Mouse (Mus musculus) pancreas, adult 10 weeks (tissue): ENCODE data around the gene Bco1. TPM values are rescaled to one million over a fixed set of nuclear protein-coding genes. Genes with fewer than 3 reads are reported as not detected.

Source experiments
- polyA plus RNA-seq: library from polyadenylated mRNA; stranded (reverse); fragments of 350-450 nt; fragmentation: Illumina TruSeq; extraction: RNeasy Lipid Tissue Mini Kit (QIAGEN cat#74804); gene quantifications from one replicate; pipeline ENCODE4 v1.2.3, GENCODE M21; 2015; ENCODE audit warnings: low read depth, low replicate concordance; ENCODE audit not compliant: insufficient read depth

Gene Bco1
- polyA plus RNA-seq, result 0.35 TPM

DNA sequence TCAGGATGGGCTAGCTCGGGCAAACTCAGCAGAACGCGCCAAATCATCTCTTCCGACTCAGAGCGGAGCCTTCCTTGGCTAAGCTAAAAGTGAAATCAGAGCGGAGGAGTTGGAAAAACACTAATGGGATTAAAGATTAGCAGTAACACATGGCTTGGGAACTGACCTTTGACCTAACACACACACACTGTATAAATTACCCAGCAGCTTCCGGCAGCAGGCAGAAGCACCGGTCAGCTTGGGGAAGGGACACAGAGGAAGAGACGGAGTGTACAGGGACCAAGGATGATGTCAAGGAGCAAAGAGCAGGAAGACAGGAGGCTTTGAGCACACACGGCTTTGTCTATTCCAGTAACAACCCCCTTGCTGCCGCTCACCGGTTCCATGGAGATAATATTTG is at the start of gene Bco1:
Gene Bco1, plus strand, starts transcription at position 208 of the 400 bp plus-strand sequence.

DNA sequence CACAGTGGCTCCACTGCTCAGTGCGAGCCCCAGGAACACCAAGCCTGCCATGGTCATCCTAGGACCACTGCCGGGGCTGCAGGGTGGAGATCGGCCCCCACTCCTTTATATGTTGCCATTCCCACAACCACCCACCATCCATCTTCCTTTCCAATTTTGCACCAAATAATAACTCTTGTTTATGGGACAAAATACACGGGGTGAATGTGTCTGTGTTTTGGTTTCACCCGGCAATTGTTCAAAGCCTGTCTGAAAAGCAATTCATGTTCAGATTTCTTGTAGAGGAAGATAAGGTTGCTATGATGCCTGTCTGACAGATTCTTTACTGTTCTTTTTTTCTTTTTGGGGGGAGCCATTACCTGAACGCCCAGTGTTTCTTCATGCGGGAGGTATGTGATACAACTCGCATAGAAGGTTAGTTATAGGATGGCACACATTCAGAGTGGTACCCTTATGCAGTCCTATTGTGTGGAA is 13.2 kb upstream of the Bco1 start, which contains the start of gene Pkd1l2:
Gene Pkd1l2, minus strand, starts transcription at position 51 of the 474 bp plus-strand sequence.

GRCm38 (mm10) chr8:117158135-117158761 is 62.6 kb downstream of the Bco1 start, which contains the start of gene Gan:
Gene Gan (plus strand): TSS chr8:117158135.

Other genes with a start within 250 kb of the Bco1 start
- 8.6 TPM for gene Cmc2, start 174.4 kb upstream of the Bco1 start, polyA plus RNA-seq
- not detected for gene Cenpn, start 174.1 kb upstream of the Bco1 start, polyA plus RNA-seq
- gene Atmin, start 152.5 kb upstream of the Bco1 start, polyA plus RNA-seq, result 2.3 TPM
- 0.44 TPM for gene 1700030J22Rik, start 116.9 kb upstream of the Bco1 start, polyA plus RNA-seq
- gene Gcsh, start 102.3 kb upstream of the Bco1 start, polyA plus RNA-seq, result 16.5 TPM
- 4.4 TPM for gene Pkd1l2, start 13.4 kb upstream of the Bco1 start, polyA plus RNA-seq
- gene Gan, start 62.3 kb downstream of the Bco1 start, polyA plus RNA-seq, result 1.2 TPM
- gene Cmip, start 161.2 kb downstream of the Bco1 start, polyA plus RNA-seq, result 8.8 TPM